Mouse (Mus musculus) thymus, postnatal 36 days (tissue): ENCODE measurements around the gene Calm3.

ENCODE experiments used
- DNase-seq, 2 experiments: peaks; one replicate each; pipeline ENCODE4 v3.0.0; 2022; ENCODE audit warnings: mixed read lengths in 2 of 2

Calm3 gene

DNA sequence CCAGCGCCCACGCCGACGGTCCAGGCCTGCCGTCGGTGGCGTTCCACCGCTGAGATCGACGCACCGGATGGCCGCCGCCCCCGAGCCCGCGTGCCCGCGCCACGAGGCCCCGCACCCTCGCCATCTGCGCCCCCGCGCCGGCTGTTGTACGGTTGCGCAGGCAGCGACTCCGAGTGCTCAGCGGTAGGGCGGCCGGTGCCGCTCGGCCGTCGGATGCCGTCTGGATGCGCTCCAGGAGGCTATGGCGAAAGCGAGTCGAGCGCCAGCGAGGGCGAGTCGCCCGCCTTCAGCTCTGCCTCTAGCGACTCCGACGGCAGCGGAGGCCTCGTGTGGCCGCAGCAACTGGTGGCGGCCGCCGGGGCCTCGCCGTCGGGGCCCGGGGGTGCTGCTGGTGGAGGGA is 38.0 kb downstream of the Calm3 start:
- no peak for DNase-seq

DNA sequence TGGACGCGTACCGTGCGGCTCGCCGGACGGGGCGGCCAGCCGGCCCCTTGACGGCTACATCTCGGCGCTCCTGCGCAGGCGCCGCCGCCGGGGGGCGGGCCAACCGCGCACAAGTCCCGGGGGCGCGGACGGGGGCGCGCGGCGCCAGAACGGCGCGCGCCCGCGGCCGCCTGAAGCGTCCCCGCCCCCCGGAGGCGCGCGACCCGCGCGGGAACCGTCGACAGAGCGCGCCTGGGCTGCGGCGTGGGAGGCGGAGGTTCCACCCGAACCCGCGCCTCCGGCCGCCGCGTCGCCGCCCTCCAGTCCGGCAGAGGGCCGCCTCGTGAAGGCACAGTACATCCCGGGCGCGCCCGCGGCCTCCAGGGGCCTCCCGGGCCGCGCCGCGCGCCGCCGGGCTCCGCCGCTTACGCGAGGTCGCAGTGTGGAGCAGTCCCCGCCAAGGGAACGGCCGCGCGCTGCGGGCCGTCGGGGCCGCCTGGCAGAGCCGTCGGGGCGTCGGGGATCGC is 38.6 kb downstream of the Calm3 start:
- no peak for DNase-seq

DNA sequence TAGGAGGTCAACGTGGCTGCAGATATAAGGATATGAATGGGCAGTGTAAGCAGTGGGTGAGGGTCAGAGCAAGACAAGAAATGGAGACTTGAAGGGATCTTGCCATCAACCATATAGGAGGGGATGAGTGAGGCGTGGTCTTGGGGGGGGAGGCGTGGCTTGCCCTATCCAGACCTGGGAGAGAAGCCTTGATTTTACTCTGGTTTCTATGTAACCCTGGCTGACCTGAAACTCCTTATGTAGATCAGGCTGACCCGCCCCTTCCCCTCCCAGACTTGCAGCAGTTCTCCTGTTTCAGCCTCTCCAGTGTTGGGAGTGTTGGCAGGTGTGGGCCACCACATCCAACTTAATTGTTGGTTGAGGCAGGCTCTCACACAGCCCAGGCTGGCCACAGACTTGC is 39.6 kb downstream of the Calm3 start:
- DNase-seq, result no peak

GRCm38 (mm10) chr7:16883162-16883561 is 40.8 kb downstream of the Calm3 start:
- DNase-seq, result no peak

GRCm38 (mm10) chr7:16880615-16881014 is 43.3 kb downstream of the Calm3 start:
- DNase-seq, result no peak

DNA sequence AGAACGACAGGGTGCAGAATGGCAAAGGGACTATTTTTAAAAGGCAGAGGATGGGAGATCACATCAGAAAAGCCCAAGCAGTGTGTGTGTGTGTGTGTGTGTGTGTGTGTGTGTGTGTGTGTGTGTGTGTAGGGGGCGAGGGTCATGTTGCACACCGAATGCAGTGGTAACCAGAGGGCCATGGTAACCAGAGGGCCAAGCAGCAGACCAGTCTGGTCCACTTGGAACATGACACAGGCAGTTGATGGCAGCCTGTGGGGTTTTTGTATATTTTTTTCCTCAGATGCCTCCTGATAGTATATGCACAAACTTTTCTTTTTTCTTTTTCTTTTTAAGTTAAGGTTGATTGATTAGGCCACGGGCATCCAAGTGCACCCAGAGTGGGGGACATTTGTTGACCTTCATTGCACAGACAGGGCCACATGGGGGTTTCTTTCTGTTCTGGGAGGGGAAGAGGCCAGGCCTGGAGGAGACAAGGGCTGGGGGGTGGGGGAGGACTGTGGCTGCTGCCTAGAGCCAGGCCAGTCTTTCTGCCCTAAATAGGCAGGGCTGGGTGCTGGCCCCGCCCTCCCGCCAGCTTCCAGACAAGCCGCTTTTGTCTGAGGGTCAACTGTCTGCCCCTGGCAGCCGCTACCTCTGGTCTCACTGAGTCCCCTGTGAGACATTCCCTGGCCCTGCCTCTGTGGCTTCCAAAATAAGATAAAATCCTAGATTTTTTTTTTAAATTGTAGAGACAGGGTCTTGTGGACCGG is 43.9 kb downstream of the Calm3 start:
- no peak for DNase-seq

DNA sequence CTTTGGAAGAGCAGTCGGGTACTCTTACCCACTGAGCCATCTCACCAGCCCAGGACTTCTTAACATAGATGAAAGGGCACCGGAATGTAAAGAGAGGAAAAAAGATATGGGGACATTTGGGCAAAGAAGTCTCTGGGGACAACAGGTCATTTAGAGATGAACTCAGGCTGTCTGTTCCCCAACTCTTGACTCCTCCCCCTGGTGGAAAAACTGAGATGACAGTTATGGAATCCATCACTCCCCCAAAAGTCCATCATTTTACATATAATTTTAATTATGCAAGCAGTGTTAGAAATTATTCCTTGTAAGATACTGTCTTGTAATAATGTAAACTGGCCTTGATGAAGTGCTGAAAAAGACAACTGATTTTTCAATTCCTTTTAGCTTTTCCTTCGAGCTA is 46.2 kb downstream of the Calm3 start:
- no peak for DNase-seq

DNA sequence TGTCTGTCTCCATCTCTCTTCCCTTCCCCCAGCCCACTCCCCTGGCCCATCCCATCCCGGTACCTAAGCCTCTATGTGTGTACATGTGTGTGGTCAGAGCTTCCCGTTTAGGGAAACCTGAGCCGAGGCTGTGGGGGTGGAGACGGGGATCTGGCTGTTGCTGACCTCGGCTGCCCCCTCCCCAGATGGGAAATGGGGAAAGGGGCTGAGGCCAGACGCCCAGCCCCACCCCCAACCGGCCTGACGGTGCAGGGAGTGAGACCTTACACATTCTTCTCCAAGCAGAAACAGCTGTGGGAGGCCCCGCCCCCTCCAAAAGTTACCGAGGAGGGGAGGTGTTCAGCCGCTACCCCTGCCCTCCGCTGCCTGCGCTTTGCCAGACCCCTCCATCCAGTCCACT is 47.3 kb downstream of the Calm3 start:
- DNase-seq, result peak in 1 of 2 experiments; percentile 56

DNA sequence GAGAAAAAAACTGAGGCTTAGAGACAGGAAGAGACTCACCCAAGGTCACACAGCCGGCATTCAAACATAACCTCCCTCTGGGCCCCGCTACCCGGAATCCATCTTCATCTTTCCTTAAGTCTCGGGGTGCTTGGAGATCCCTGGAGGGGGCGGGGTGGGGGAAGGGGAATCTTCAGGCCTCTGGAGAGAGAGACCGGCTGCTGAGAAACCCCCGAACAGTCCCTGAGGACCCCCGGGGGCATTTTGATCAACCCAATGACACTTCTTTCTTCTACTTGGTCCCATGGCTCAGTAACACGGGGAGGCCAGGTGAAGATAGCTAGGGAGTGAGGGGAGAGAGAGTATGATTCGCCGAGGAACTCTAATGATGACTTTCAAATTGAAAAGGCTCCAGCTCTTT is 47.9 kb downstream of the Calm3 start:
- DNase-seq, result no peak

DNA sequence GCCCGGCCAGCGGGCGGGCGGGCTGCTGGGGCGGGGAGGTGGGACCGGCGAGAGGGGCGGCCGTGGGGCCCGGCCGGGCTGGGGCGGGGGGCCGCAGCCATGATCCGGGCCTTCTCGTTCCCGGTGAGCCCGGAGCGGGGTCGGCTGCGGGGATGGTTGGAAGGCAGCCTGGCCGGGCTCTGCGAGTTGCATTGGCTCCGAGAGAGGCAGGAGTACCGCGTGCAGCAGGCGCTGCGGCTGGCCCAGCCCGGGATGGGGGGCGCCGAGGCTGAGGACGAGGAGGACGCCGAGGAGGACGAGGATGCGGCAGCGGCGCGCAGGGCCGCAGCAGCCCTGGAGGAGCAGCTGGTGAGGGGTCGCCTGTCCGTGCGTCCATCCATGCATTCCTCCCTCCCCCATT is 48.6 kb downstream of the Calm3 start:
- no peak for DNase-seq

DNA sequence AGATGAGACGGTGACA is 48.8 kb downstream of the Calm3 start, which contains the start of gene Dact3:
TSS of gene Dact3 (plus strand) at position 8 of the 16 bp plus-strand sequence.
- no peak for DNase-seq

DNA sequence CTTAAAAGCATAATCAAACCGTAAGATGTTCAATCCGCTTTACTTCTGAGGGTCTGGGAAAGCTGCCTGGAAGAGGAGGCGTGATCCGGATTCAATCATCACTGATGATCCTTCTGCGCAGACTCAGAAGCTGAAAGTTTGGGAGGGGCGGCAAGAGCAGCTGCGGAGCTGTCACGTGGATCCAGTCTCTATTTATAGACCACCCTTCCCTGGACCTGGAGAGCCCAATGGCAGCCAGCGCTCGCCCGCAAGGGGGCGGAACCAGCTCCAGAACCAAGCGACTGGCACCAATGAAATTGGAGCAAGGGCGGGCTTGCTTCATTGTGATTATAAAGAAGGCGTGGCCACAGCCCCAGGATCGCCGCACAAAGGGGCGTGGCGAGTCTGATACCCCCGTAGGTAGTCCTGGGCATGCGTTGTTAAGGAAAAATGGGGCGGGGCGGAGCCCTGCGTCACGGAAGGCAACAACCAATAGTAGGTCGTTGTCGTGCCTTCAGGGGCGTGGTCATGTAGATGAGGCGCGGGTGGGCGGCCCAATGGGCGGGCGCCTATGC is 49.1 kb downstream of the Calm3 start:
- DNase-seq, result peak; percentile 98 to 99

- DNase-seq, result peak; percentile 75 to 80
These were observed 49.7 kb downstream of the Calm3 start for GRCm38 (mm10) chr7:16874190-16874589.

- no peak for DNase-seq
These were observed 50.5 kb downstream of the Calm3 start for GRCm38 (mm10) chr7:16873392-16873791.

DNA sequence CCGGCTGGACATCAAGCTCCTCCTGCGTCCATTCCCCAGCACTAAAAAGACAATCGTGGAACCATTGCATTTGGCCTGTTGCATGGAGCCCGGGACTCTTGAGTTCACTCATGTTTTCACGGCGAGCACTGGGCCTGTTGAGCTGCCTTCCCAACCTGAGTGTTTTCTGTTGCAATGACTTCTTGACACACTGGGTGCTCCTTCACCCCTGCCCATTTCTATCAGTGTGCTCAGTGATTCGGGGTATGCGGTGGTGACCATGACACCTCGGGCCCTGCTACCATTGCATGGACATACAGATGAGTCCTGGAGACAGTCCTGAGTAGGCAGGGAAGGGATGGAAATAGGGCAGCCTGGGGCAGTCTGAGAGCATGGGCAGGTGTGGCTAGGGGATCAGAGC is 51.4 kb downstream of the Calm3 start:
- no peak for DNase-seq

GRCm38 (mm10) chr7:16871600-16871999 is 52.3 kb downstream of the Calm3 start:
- no peak for DNase-seq

DNA sequence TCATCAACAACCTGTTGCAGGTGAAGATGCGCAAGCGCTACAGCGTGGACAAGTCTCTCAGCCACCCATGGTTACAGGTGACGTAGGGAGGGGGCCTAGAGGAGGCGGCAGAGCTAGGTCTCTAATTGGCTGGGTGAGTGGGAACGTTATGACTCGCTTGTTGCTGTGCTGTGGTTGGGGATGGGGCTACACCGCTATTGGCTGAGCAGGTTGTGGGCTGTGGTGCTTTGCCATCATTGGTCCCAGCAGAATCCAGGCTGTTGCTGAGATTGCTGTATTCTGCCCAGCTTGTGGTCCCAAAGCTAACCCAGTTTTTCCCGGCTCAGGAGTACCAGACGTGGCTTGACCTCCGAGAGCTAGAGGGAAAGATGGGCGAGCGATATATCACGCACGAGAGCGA is 54.4 kb downstream of the Calm3 start:
- no peak for DNase-seq

DNA sequence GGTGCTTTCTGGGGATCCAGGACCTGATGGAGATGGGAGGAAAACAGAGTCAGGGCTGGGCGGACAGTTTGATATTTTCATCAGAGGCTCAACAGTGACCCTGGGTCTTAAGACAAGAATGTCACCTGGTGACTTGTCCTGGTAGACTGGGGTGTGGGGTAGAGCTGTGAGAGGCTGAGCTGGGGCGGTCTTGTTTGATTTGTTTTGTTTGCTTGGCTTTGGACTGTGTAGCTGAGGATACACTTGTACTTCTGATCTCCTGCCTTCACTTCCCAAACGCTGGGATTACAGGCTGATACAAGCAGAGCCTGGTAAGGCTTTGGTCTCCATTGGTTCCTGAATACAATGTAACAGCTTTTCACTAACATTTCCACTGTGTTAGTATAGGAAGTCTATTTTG is 56.4 kb downstream of the Calm3 start:
- no peak for DNase-seq
